Mouse (Mus musculus) spleen, adult 2 months (tissue): ENCODE measurements around the gene Dnm1.

Experiments used
- CTCF ChIP-seq: fragments of 200-500 bp; IDR thresholded peaks from 2 replicates; pipeline ENCODE4 v1.5.1; 2011; ENCODE audit warnings: mild to moderate bottlenecking, inconsistent platforms; ENCODE audit not compliant: insufficient read depth, insufficient read length, insufficient replicate concordance; ENCODE audit errors: extremely low read depth
- POLR2A ChIP-seq: fragments of 200-500 bp; IDR thresholded peaks from 2 replicates; pipeline ENCODE4 v1.6.1; 2011; ENCODE audit warnings: low read depth, low read length, inconsistent platforms

DNA sequence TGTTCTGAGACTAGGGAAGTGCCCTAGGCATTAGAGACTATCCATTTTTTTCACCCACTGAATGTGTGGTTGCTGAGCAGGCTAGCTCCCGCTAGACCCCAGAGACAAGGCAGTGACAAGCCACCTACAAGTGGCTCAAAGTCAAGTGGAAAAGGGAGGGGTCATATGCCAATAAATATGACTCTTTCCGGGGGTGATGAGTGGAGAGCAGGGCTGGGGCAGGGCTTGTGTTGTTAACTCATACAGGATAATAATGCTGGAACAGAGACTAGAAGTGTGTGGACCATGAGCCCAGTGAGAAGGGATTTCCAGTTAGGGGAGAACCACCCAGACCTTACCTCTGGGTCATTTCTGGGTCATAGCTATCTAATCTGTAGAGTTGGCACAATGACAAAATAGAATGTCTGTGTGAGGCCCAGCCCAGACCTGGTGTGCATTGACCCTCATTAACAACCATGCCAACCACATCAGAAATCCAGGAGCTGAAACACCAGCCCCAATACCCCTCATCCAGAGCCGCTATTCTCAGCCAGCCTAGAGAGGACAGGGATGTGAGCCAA, 1.3 kb upstream of the Dnm1 start:
- TF ChIP-seq CTCF (no peak), POLR2A (no peak)
